Mouse (Mus musculus): ENCODE results near the gene Trp73. TPM values are rescaled to one million over a fixed set of nuclear protein-coding genes. Genes with fewer than 3 reads are reported as not detected.

The Trp73 gene
- polyA plus RNA-seq, 1 experiment from 2014 or later: 3.4 TPM

GRCm38 (mm10) chr4:154006264-154006663, 133.7 kb downstream of the Trp73 start:
- Histone ChIP-seq H3K9me3 (no peaks in the 10 kb centered on the region), H3K27me3 (no peaks in the 10 kb centered on the region), H3K27ac (no peak overlapping the region), H3K36me3 (peaks cover 61% of the 10 kb centered on the region), H3K4me3 (no peak overlapping the region), H3K4me2 (no peak overlapping the region), H3K9ac (no peak overlapping the region), H3K4me1 (peaks cover 2% of the 10 kb centered on the region; the same call in 1 of the 2 replicates)
- WGBS: 84% methylated on average over 6 of the region's 6 CpGs
- no peak for ATAC-seq (ENCODE audit: insufficient number of reproducible peaks, low FRiP score, low TSS enrichment, low read depth)

Other genes with a start within 250 kb of the Trp73 start
- 66.7 and 69.3 TPM in 2 replicates for gene A430005L14Rik, start 183.0 kb downstream of the Trp73 start, polyA plus RNA-seq (2015; fragmentation: Nextera tagmentation; extraction: Ambion mirVana)
- 11.4 and 12.6 TPM in 2 replicates for gene Dffb, start 165.1 kb downstream of the Trp73 start, polyA plus RNA-seq (2015; fragmentation: Nextera tagmentation; extraction: Ambion mirVana)
- gene Cep104, start 165.0 kb downstream of the Trp73 start, polyA plus RNA-seq (2015; fragmentation: Nextera tagmentation; extraction: Ambion mirVana): 13.7 and 16.1 TPM in 2 replicates
- 14.7 and 17.1 TPM in 2 replicates for gene Lrrc47, start 128.5 kb downstream of the Trp73 start, polyA plus RNA-seq (2015; fragmentation: Nextera tagmentation; extraction: Ambion mirVana)
- 17.6 and 24.6 TPM in 2 replicates for gene Smim1, start 114.0 kb downstream of the Trp73 start, polyA plus RNA-seq (2015; fragmentation: Nextera tagmentation; extraction: Ambion mirVana)
- not detected in 2 replicates for gene Ccdc27, start 97.5 kb downstream of the Trp73 start, polyA plus RNA-seq (2015; fragmentation: Nextera tagmentation; extraction: Ambion mirVana)
- gene Wrap73, start 2.2 kb upstream of the Trp73 start, polyA plus RNA-seq (2015; fragmentation: Nextera tagmentation; extraction: Ambion mirVana): 38.5 and 39.9 TPM in 2 replicates
- 149 and 157 TPM in 2 replicates for gene Tprgl, start 20.5 kb upstream of the Trp73 start, polyA plus RNA-seq (2015; fragmentation: Nextera tagmentation; extraction: Ambion mirVana)
- 104 and 110 TPM in 2 replicates for gene Megf6, start 30.5 kb upstream of the Trp73 start, polyA plus RNA-seq (2015; fragmentation: Nextera tagmentation; extraction: Ambion mirVana)
- gene Arhgef16, start 161.5 kb upstream of the Trp73 start, polyA plus RNA-seq (2015; fragmentation: Nextera tagmentation; extraction: Ambion mirVana): 5.5 and 6.5 TPM in 2 replicates
- not detected in 2 replicates for gene B230104I21Rik, start 195.9 kb upstream of the Trp73 start, polyA plus RNA-seq (2015; fragmentation: Nextera tagmentation; extraction: Ambion mirVana)